Mouse (Mus musculus): ENCODE measurements around the gene Prep. TPM values are rescaled to one million over a fixed set of nuclear protein-coding genes. Genes with fewer than 3 reads are reported as not detected.
A peak's percentile ranks its signal among the peaks of the same experiment; 100 is the strongest.

Gene Prep
- total and polyA plus RNA-seq, 2 experiments from 2014 or later: 21.3 to 22.0 TPM

GRCm38 (mm10) chr10:45066131-45066930 is 672 bp upstream of the Prep start:
- no peaks in the 10 kb centered on the region for H3K27me3 ChIP-seq (ENCODE audit: insufficient read depth, low read length)
- H3K4me1 ChIP-seq (ENCODE audit: insufficient read depth, low read length): peaks cover 12% of the 10 kb centered on the region; the same call in 1 of the 2 replicates
- TF ChIP-seq CTCF (IDR thresholded peaks at IDR 0.05; ENCODE audit: low read depth): peak; percentile 20; the same call in 1 of the 2 replicates
- H3K9ac ChIP-seq (replicated peaks; ENCODE audit: low read length): peak overlapping the region; percentile 84
- H3K4me3 ChIP-seq (ENCODE audit: low read length): peak overlapping the region; percentile 94
- no peaks in the 10 kb centered on the region for H3K9me3 ChIP-seq (ENCODE audit: low read length)
- H3K36me3 ChIP-seq (ENCODE audit: insufficient read depth, low read length): no peaks in the 10 kb centered on the region
- peak overlapping the region; percentile 81 for H3K4me2 ChIP-seq (ENCODE audit: low read depth, low read length)
- DNase-seq (ENCODE audit: low spot score) (peak; percentile 31), ATAC-seq (no peak)
- peak overlapping the region; percentile 77 for H3K27ac ChIP-seq
- 21% methylated on average over 8 of the region's 12 CpGs for WGBS

GRCm38 (mm10) chr10:45067436-45067925 is 478 bp downstream of the Prep start:
- DNase-seq (ENCODE audit: low spot score) (peak; percentile 47), ATAC-seq (peak; percentile 72)
- no peaks in the 10 kb centered on the region for H3K9me3 ChIP-seq (ENCODE audit: low read length)
- H3K36me3 ChIP-seq (ENCODE audit: insufficient read depth, low read length): no peaks in the 10 kb centered on the region
- H3K4me3 ChIP-seq (ENCODE audit: low read length): peak overlapping the region; percentile 94
- peak overlapping the region; percentile 81 for H3K4me2 ChIP-seq (ENCODE audit: low read depth, low read length)
- TF ChIP-seq CTCF (IDR thresholded peaks at IDR 0.05; ENCODE audit: low read depth): no peak
- WGBS: under 1% methylated on average over 28 of the region's 28 CpGs
- H3K27ac ChIP-seq: peak overlapping the region; percentile 77
- H3K27me3 ChIP-seq (ENCODE audit: insufficient read depth, low read length): no peaks in the 10 kb centered on the region
- peak overlapping the region; percentile 84 for H3K9ac ChIP-seq (replicated peaks; ENCODE audit: low read length)
- peaks cover 12% of the 10 kb centered on the region; the same call in 1 of the 2 replicates for H3K4me1 ChIP-seq (ENCODE audit: insufficient read depth, low read length)

GRCm38 (mm10) chr10:45069557-45069956 is 2.6 kb downstream of the Prep start:
- 82% methylated on average over 6 of the region's 6 CpGs for WGBS
- ATAC-seq: no peak
- no peak for DNase-seq (ENCODE audit: low spot score)
- no peak overlapping the region for H3K4me2 ChIP-seq (ENCODE audit: low read depth, low read length)
- no peak for TF ChIP-seq CTCF (IDR thresholded peaks at IDR 0.05; ENCODE audit: low read depth)
- H3K9me3 ChIP-seq (ENCODE audit: low read length): no peaks in the 10 kb centered on the region
- peaks cover 12% of the 10 kb centered on the region; the same call in 1 of the 2 replicates for H3K4me1 ChIP-seq (ENCODE audit: insufficient read depth, low read length)
- H3K4me3 ChIP-seq (ENCODE audit: low read length): no peak overlapping the region
- H3K36me3 ChIP-seq (ENCODE audit: insufficient read depth, low read length): no peaks in the 10 kb centered on the region
- H3K27ac ChIP-seq: no peak overlapping the region
- no peak overlapping the region for H3K9ac ChIP-seq (replicated peaks; ENCODE audit: low read length)
- H3K27me3 ChIP-seq (ENCODE audit: insufficient read depth, low read length): no peaks in the 10 kb centered on the region

- peaks cover 12% of the 10 kb centered on the region; the same call in 1 of the 2 replicates for H3K4me1 ChIP-seq (ENCODE audit: insufficient read depth, low read length)
- TF ChIP-seq CTCF (IDR thresholded peaks at IDR 0.05; ENCODE audit: low read depth): no peak
- H3K4me2 ChIP-seq (ENCODE audit: low read depth, low read length): no peak overlapping the region
- 87% methylated on average over 5 of the region's 5 CpGs for WGBS
- H3K27me3 ChIP-seq (ENCODE audit: insufficient read depth, low read length): no peaks in the 10 kb centered on the region
- H3K9ac ChIP-seq (replicated peaks; ENCODE audit: low read length): no peak overlapping the region
- ATAC-seq: no peak
- no peak for DNase-seq (ENCODE audit: low spot score)
- no peak overlapping the region for H3K27ac ChIP-seq
- no peaks in the 10 kb centered on the region for H3K9me3 ChIP-seq (ENCODE audit: low read length)
- no peaks in the 10 kb centered on the region for H3K36me3 ChIP-seq (ENCODE audit: insufficient read depth, low read length)
- H3K4me3 ChIP-seq (ENCODE audit: low read length): no peak overlapping the region
Observed at GRCm38 (mm10) chr10:45070362-45070761, 3.4 kb downstream of the Prep start.

DNA sequence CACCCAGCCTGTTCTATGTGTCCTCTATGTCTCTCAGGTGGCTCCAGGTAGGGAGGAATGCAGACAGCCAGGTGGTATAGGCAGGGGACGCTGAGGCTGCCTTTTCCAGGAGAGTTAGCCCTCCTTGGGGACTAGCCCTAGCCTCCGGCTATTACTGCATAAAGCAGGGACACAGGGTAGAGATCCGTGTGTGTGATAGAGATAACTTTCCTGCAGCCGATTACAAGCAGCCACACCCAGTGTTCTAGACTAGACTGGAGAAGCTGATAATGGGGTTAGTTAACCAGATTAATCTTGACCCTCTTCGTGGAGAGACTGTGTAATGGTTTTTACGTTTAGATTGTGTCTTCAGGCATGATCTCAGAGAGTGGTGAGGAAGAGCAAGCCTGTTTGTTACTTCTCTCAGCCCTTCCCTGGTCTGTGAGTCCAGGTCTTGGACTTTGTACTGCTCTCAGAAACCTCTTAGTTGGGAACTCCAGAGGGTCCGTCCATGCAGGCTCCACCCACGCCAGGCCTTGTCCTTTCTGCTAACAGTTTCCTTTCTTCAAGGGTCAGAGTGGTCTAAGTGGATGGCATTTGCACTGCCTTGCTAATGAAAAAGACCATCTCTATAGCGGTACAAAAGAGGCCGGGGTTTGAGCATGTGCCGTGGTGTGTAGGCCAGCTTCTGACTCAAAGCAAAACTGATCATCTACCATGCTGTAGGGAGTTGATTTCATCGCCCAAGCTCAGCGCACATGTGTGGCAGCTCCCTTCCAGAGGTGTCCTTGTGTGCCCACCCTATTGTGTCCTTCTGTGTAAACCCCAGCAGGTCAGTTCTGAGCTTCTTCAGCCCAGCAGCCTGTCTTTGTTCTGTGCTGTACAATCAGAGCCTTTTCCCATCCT is 4.2 kb downstream of the Prep start:
- TF ChIP-seq CTCF (IDR thresholded peaks at IDR 0.05; ENCODE audit: low read depth): no peak
- no peaks in the 10 kb centered on the region for H3K36me3 ChIP-seq (ENCODE audit: insufficient read depth, low read length)
- H3K27me3 ChIP-seq (ENCODE audit: insufficient read depth, low read length): no peaks in the 10 kb centered on the region
- no peak overlapping the region for H3K27ac ChIP-seq
- ATAC-seq (no peak), DNase-seq (ENCODE audit: low spot score) (no peak)
- peaks cover 12% of the 10 kb centered on the region; the same call in 1 of the 2 replicates for H3K4me1 ChIP-seq (ENCODE audit: insufficient read depth, low read length)
- no peaks in the 10 kb centered on the region for H3K9me3 ChIP-seq (ENCODE audit: low read length)
- no peak overlapping the region for H3K9ac ChIP-seq (replicated peaks; ENCODE audit: low read length)
- 80% methylated on average over 13 of the region's 13 CpGs for WGBS
- no peak overlapping the region for H3K4me2 ChIP-seq (ENCODE audit: low read depth, low read length)
- no peak overlapping the region for H3K4me3 ChIP-seq (ENCODE audit: low read length)

GRCm38 (mm10) chr10:45072339-45072738 is 5.3 kb downstream of the Prep start:
- 0 out of 2 replicates have a peak, but pooled peaks cover 8% of the 10 kb centered on the region for H3K4me1 ChIP-seq (ENCODE audit: insufficient read depth, low read length)
- no peaks in the 10 kb centered on the region for H3K27me3 ChIP-seq (ENCODE audit: insufficient read depth, low read length)
- no peak for TF ChIP-seq CTCF (IDR thresholded peaks at IDR 0.05; ENCODE audit: low read depth)
- no peak overlapping the region for H3K4me3 ChIP-seq (ENCODE audit: low read length)
- no peak overlapping the region for H3K9ac ChIP-seq (replicated peaks; ENCODE audit: low read length)
- ATAC-seq (no peak), DNase-seq (ENCODE audit: low spot score) (no peak)
- H3K27ac ChIP-seq: no peak overlapping the region
- no peaks in the 10 kb centered on the region for H3K9me3 ChIP-seq (ENCODE audit: low read length)
- WGBS: 91% methylated on average over 4 of the region's 4 CpGs
- no peak overlapping the region for H3K4me2 ChIP-seq (ENCODE audit: low read depth, low read length)
- H3K36me3 ChIP-seq (ENCODE audit: insufficient read depth, low read length): no peaks in the 10 kb centered on the region
